Mouse (Mus musculus) intestine, embryonic 15.5 days (tissue): Measurements from ENCODE around the gene Gnao1. TPM values are rescaled to one million over a fixed set of nuclear protein-coding genes. Genes with fewer than 3 reads are reported as not detected.

Experiments used
- ATAC-seq: fragments of 200-750 bp; cut with Nextera tagmentation; 2 replicates; pipeline ENCODE4 v1.8.0; 2017; ENCODE audit warnings: moderate TSS enrichment, moderate library complexity
- H3K27ac ChIP-seq: fragments of 300-500 bp; sonication (generic); 2 replicates; pipeline ENCODE4 v1.5.1; 2015; ENCODE audit warnings: mild to moderate bottlenecking, inconsistent platforms
- H3K27me3 ChIP-seq: fragments of 300-500 bp; sonication (generic); replicated peaks from 2 replicates; pipeline ENCODE4 v1.6.1; 2015; ENCODE audit warnings: inconsistent platforms
- H3K36me3 ChIP-seq: fragments of 300-500 bp; sonication (generic); 2 replicates; pipeline ENCODE4 v1.6.1; 2015; ENCODE audit warnings: inconsistent platforms
- H3K4me1 ChIP-seq: fragments of 300-500 bp; sonication (generic); replicated peaks from 2 replicates; pipeline ENCODE4 v1.6.1; 2015; ENCODE audit warnings: inconsistent platforms
- H3K4me2 ChIP-seq: fragments of 300-500 bp; sonication (generic); replicated peaks from 2 replicates; pipeline ENCODE4 v1.6.1; 2015; ENCODE audit warnings: mild to moderate bottlenecking, inconsistent platforms
- H3K4me3 ChIP-seq: fragments of 300-500 bp; sonication (generic); replicated peaks from 2 replicates; pipeline ENCODE4 v1.5.1; 2015; ENCODE audit warnings: inconsistent platforms
- H3K9ac ChIP-seq: fragments of 300-500 bp; sonication (generic); 2 replicates; pipeline ENCODE4 v1.6.1; 2015; ENCODE audit warnings: inconsistent platforms
- H3K9me3 ChIP-seq: fragments of 300-500 bp; sonication (generic); 2 replicates; pipeline ENCODE4 v1.6.1; 2016; ENCODE audit warnings: inconsistent platforms
- WGBS: fragments of 180-500 bp; shearing (Covaris S2); methylation state at CpG from one replicate; pipeline ENCODE4 v1.1.7; 2015; 5-methylcytosine and 5-hydroxymethylcytosine counted together
- polyA plus RNA-seq: library from polyadenylated mRNA; unstranded; fragments of >200 nt; fragmentation: Nextera tagmentation; extraction: Ambion mirVana; gene quantifications from 2 replicates; pipeline ENCODE4 v1.2.1, GENCODE M21; 2015

Gnao1 gene
- polyA plus RNA-seq, 1 experiment from 2014 or later: 13.8 TPM

- WGBS: 17% methylated on average over 1 of the region's 1 CpGs
- Histone ChIP-seq H3K36me3 (no peaks in the 10 kb centered on the region), H3K4me2 (no peak overlapping the region), H3K9me3 (no peaks in the 10 kb centered on the region), H3K4me1 (peaks cover 21% of the 10 kb centered on the region), H3K27ac (peak overlapping the region; percentile 64), H3K4me3 (no peak overlapping the region), H3K9ac (no peak overlapping the region), H3K27me3 (no peaks in the 10 kb centered on the region)
- peak; percentile 40 for ATAC-seq
Observed at GRCm38 (mm10) chr8:93908546-93908945, 98.8 kb downstream of the Gnao1 start.

DNA sequence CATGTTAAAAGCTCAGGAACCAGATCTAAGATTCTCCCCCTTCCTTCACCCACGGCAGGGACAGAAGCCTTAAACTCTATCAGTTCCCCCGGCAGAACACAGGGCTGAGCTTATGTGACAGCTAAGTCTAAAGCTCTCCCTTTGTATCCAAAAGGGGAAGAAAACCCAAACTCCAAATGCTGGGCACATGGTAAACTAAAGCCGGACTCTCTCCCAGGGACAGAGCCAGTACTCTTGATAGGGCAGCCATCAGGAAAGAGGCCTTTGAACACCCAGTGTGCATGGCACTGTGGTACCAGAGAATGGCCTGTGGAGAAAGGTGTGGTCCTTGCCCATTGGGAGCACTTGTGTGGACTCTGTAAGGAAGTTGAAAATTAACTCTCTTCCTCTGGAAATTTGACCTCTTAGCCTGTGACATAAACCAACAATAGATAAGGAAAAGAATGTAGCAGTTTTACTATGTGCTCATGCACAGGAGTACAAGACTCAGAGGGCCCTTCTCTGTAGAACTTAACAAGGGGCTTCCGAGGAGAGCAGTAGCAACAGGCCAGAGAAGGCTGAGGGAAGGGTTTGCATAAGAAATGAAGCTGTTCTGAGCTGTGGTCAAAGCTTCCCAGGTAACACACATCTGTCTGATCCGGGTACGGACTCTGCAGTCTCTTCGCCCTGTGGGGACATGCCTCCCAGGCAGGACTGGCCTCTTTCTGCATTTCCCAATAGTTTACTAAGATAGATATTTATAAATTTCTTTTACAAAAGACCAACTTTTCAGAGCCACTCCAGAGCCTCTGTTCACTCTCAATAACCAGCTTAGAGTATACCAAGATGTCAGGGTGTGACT lies 102.2 kb downstream of the Gnao1 start:
- Histone ChIP-seq H3K4me2 (peak overlapping the region; percentile 15; the same call in 1 of the 2 replicates), H3K4me3 (no peak overlapping the region), H3K27me3 (no peaks in the 10 kb centered on the region), H3K4me1 (peaks cover 29% of the 10 kb centered on the region), H3K27ac (peak overlapping the region; percentile 88), H3K9ac (no peak overlapping the region), H3K9me3 (no peaks in the 10 kb centered on the region), H3K36me3 (no peaks in the 10 kb centered on the region)
- peak; percentile 90 for ATAC-seq
- 41% methylated on average over 7 of the region's 7 CpGs for WGBS

DNA sequence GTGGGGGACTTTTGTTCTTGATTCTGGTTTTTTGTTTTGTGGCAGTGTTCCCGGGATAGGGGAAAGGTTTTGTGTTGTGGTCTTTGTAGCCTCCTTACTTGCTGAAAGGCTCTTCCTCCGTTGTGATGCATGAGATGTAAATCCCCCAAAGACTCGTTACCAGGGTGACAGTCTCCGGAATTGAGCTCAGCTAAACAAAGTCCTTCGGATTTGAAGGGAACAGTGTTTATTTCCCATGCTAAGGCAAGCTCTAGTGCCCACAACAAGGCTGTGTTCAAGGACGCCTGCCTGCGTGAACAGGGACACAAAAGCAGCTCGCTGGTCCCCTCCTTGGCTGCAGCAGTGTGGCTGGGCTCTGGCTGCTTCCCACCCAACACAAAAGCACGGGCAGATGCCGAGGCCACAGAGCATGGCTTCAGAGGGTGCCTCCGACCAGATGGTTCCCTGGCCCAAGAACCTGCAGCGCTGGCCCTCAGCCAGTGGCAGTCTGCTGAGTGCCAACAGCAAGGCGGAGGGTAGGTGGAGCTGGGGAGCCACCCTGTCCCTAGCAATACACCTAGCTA lies 108.2 kb downstream of the Gnao1 start:
- Histone ChIP-seq H3K36me3 (no peaks in the 10 kb centered on the region), H3K4me1 (peaks cover 18% of the 10 kb centered on the region), H3K4me3 (no peak overlapping the region), H3K27me3 (no peaks in the 10 kb centered on the region), H3K4me2 (no peak overlapping the region), H3K27ac (peak overlapping the region; percentile 27; the same call in 1 of the 2 replicates), H3K9me3 (no peaks in the 10 kb centered on the region), H3K9ac (no peak overlapping the region)
- no peak for ATAC-seq
- 51% methylated on average over 13 of the region's 13 CpGs for WGBS

- Histone ChIP-seq H3K36me3 (no peaks in the 10 kb centered on the region), H3K9me3 (no peaks in the 10 kb centered on the region), H3K9ac (no peak overlapping the region), H3K4me2 (no peak overlapping the region), H3K27me3 (no peaks in the 10 kb centered on the region), H3K4me3 (no peak overlapping the region), H3K4me1 (peaks cover 18% of the 10 kb centered on the region), H3K27ac (no peak overlapping the region)
- 80% methylated on average over 2 of the region's 2 CpGs for WGBS
- no peak for ATAC-seq
Observed at GRCm38 (mm10) chr8:93918580-93918979, 108.8 kb downstream of the Gnao1 start.

- no peaks in the 10 kb centered on the region for H3K36me3 ChIP-seq
- H3K27ac ChIP-seq: peak overlapping the region; percentile 54
- H3K9ac ChIP-seq: no peak overlapping the region
- no peak overlapping the region for H3K4me2 ChIP-seq
- H3K9me3 ChIP-seq: no peaks in the 10 kb centered on the region
- H3K27me3 ChIP-seq: no peaks in the 10 kb centered on the region
- ATAC-seq: peak; percentile 15; the same call in 1 of the 2 replicates
- peaks cover 21% of the 10 kb centered on the region for H3K4me1 ChIP-seq
- WGBS: 38% methylated on average over 3 of the region's 3 CpGs
- no peak overlapping the region for H3K4me3 ChIP-seq
Observed at GRCm38 (mm10) chr8:93919422-93919821, 109.7 kb downstream of the Gnao1 start.

DNA sequence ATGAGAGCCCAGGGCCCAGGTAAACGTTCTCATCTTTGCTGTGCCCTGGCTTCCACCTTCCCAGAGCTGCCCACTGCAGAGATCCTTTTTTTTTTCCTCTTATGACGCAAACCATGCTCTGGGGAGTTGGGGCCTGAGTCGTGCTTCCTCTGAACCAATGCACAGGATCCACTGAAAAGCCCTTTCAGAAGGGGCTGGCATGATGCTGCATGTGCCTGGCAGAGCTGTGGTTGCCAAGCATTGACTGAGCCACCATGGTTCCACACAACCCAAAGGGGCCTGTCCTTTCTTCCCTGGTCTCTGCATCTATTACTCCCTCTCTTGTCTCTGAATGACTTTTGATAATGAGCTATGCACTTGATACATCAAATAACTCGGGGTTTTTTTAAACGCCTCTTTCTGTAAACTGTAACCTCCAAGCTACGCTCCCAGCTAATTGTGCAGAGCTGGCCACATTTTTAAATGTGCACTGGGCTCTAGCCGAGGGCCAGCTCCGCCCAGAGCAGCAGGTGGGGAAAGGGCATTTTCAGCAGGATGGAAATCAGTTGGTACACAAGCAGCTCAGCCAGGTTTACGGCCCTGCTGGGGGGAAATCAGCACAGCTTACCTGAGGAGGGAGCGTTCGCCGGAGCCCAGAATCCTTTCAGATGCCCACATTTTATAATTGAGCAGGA lies 110.3 kb downstream of the Gnao1 start:
- Histone ChIP-seq H3K4me1 (peaks cover 21% of the 10 kb centered on the region), H3K9ac (no peak overlapping the region), H3K9me3 (no peaks in the 10 kb centered on the region), H3K4me3 (no peak overlapping the region), H3K27ac (peak overlapping the region; percentile 54), H3K36me3 (no peaks in the 10 kb centered on the region), H3K4me2 (no peak overlapping the region), H3K27me3 (no peaks in the 10 kb centered on the region)
- WGBS: 55% methylated on average over 12 of the region's 12 CpGs
- ATAC-seq: no peak

DNA sequence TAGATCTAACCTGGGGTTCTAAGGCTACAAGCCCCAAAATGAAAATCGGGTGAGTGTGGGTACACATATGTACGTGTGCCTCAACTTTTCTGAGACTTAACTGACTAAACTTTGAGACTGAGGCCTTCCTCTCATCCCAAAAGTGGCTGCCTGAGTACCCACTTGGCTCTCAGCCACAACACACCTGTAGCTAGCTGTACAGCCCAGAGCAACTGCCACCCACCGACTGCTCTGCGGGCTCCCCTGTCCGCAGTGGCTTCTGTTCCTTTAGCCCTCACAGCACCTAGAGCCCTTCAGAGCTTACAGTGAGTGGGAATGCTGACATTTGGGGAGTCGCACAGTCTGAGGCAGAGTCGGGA lies 110.8 kb downstream of the Gnao1 start:
- Histone ChIP-seq H3K9ac (no peak overlapping the region), H3K4me1 (peaks cover 21% of the 10 kb centered on the region), H3K36me3 (no peaks in the 10 kb centered on the region), H3K9me3 (no peaks in the 10 kb centered on the region), H3K27me3 (no peaks in the 10 kb centered on the region), H3K4me2 (no peak overlapping the region), H3K27ac (no peak overlapping the region; the same call in 1 of the 2 replicates), H3K4me3 (no peak overlapping the region)
- 87% methylated on average over 7 of the region's 7 CpGs for WGBS
- no peak for ATAC-seq

DNA sequence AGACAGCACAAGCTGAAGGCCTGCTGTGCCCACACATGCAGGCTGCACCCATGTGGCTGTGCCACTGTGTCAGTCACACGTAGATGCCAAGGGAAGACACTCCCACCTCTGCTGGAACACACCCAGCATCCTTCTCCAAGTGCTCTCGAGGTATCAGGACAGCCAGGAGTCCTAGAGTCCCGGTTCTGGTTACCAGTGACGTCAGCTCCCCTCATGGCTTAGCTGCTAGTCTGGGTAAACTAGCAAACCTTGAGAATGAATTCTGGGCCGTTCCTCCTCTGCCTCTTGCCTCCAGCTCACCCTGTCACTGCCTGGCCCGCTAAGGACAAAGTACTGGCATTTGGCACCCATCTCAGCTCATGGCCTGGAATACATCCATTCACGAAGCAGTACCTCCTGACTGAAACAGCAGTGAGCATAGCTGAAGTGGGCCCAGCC lies 114.2 kb downstream of the Gnao1 start:
- no peak overlapping the region for H3K4me2 ChIP-seq
- no peak for ATAC-seq
- no peak overlapping the region for H3K9ac ChIP-seq
- H3K27me3 ChIP-seq: no peaks in the 10 kb centered on the region
- peaks cover 10% of the 10 kb centered on the region; the same call in 1 of the 2 replicates for H3K4me1 ChIP-seq
- no peak overlapping the region for H3K4me3 ChIP-seq
- H3K9me3 ChIP-seq: no peaks in the 10 kb centered on the region
- 50% methylated on average over 7 of the region's 7 CpGs for WGBS
- H3K36me3 ChIP-seq: no peaks in the 10 kb centered on the region
- H3K27ac ChIP-seq: no peak overlapping the region

GRCm38 (mm10) chr8:93925513-93925912 lies 115.7 kb downstream of the Gnao1 start:
- no peaks in the 10 kb centered on the region for H3K9me3 ChIP-seq
- 61% methylated on average over 3 of the region's 3 CpGs for WGBS
- no peak for ATAC-seq
- H3K4me1 ChIP-seq: 0 out of 2 replicates have a peak, but pooled peaks cover 6% of the 10 kb centered on the region
- no peak overlapping the region for H3K4me2 ChIP-seq
- no peaks in the 10 kb centered on the region for H3K27me3 ChIP-seq
- no peak overlapping the region for H3K4me3 ChIP-seq
- no peak overlapping the region for H3K9ac ChIP-seq
- no peak overlapping the region for H3K27ac ChIP-seq
- H3K36me3 ChIP-seq: no peaks in the 10 kb centered on the region

DNA sequence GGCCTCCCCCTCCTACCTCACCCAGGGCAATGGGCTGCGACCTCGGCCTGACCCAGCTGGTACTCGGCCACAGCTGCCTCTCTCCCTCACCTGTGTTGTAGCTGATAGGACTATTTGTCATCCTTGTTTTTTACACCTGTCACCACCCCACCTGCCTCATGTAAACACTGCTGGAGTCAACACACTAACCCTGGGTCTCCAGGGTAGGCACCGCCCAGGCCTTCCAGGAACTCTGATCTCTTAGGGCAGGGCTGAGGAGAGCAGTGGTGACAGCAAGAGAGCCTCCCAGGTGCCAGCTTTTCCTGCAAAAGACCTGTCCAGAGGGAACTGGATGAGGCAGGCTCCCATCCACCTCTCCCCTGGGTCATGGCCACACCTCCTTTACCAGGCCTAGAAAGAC lies 119.5 kb downstream of the Gnao1 start:
- Histone ChIP-seq H3K4me3 (no peak overlapping the region), H3K4me1 (0 out of 2 replicates have a peak, but pooled peaks cover 5% of the 10 kb centered on the region), H3K4me2 (no peak overlapping the region), H3K27me3 (no peaks in the 10 kb centered on the region), H3K36me3 (no peaks in the 10 kb centered on the region), H3K9ac (no peak overlapping the region), H3K27ac (no peak overlapping the region), H3K9me3 (no peaks in the 10 kb centered on the region)
- WGBS: 53% methylated on average over 4 of the region's 4 CpGs
- peak; percentile 26 for ATAC-seq

GRCm38 (mm10) chr8:93931336-93931735 lies 121.6 kb downstream of the Gnao1 start:
- no peaks in the 10 kb centered on the region for H3K27me3 ChIP-seq
- no peaks in the 10 kb centered on the region for H3K9me3 ChIP-seq
- 0 out of 2 replicates have a peak, but pooled peaks cover 2% of the 10 kb centered on the region for H3K4me1 ChIP-seq
- H3K9ac ChIP-seq: no peak overlapping the region
- no peak overlapping the region for H3K4me2 ChIP-seq
- H3K36me3 ChIP-seq: no peaks in the 10 kb centered on the region
- no peak overlapping the region for H3K27ac ChIP-seq
- WGBS: 83% methylated on average over 6 of the region's 6 CpGs
- no peak for ATAC-seq
- H3K4me3 ChIP-seq: no peak overlapping the region

DNA sequence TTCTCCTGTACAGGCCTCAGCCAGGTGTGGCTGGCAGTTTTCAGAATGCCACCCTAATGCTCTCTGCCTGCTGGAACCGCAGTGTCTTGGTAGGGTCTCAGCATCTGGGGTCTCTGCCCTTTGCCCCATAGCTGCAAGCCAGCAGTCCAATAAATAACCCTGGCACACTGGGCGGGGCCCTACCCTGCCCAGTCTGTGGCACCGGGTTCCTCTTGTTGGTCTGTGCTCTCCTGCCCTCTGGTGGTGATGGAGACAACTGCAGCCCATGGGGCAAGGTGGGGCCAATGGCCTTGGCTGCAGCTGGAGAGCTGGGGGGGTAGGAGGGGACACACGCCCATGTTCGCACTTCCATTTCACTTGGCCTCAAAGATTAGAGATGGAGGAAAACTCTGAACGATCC lies 123.1 kb downstream of the Gnao1 start:
- H3K9me3 ChIP-seq: no peaks in the 10 kb centered on the region
- 0 out of 2 replicates have a peak, but pooled peaks cover 2% of the 10 kb centered on the region for H3K4me1 ChIP-seq
- H3K4me2 ChIP-seq: no peak overlapping the region
- 14% methylated on average over 6 of the region's 6 CpGs for WGBS
- no peak overlapping the region for H3K4me3 ChIP-seq
- H3K9ac ChIP-seq: no peak overlapping the region
- H3K27me3 ChIP-seq: no peaks in the 10 kb centered on the region
- no peak overlapping the region for H3K27ac ChIP-seq
- no peaks in the 10 kb centered on the region for H3K36me3 ChIP-seq
- peak; percentile 62 for ATAC-seq
